Mouse (Mus musculus) kidney, embryonic 15.5 days (tissue): ENCODE results near the gene Gpkow. TPM values are rescaled to one million over a fixed set of nuclear protein-coding genes. Genes with fewer than 3 reads are reported as not detected.

Source experiments
- ATAC-seq: fragments of 200-750 bp; cut with Nextera tagmentation; replicated peaks from 2 replicates; pipeline ENCODE4 v1.8.0; 2017; ENCODE audit warnings: moderate TSS enrichment; ENCODE audit not compliant: low FRiP score
- H3K27ac ChIP-seq: fragments of 300-500 bp; sonication (generic); 2 replicates; pipeline ENCODE4 v1.5.1; 2015; ENCODE audit warnings: mild to moderate bottlenecking, inconsistent platforms
- H3K27me3 ChIP-seq: fragments of 300-500 bp; sonication (generic); 2 replicates; pipeline ENCODE4 v1.6.1; 2015; ENCODE audit warnings: inconsistent platforms
- H3K36me3 ChIP-seq: fragments of 300-500 bp; sonication (generic); 2 replicates; pipeline ENCODE4 v1.6.1; 2015; ENCODE audit warnings: inconsistent platforms
- H3K4me1 ChIP-seq: fragments of 300-500 bp; sonication (generic); 2 replicates; pipeline ENCODE4 v1.6.1; 2015; ENCODE audit warnings: inconsistent platforms
- H3K4me2 ChIP-seq: fragments of 300-500 bp; sonication (generic); 2 replicates; pipeline ENCODE4 v1.6.1; 2015; ENCODE audit warnings: moderate library complexity, mild to moderate bottlenecking, inconsistent platforms
- H3K4me3 ChIP-seq: fragments of 300-500 bp; sonication (generic); replicated peaks from 2 replicates; pipeline ENCODE4 v1.5.1; 2015; ENCODE audit warnings: mild to moderate bottlenecking, inconsistent platforms
- H3K9ac ChIP-seq: fragments of 300-500 bp; sonication (generic); 2 replicates; pipeline ENCODE4 v1.6.1; 2015; ENCODE audit warnings: mild to moderate bottlenecking, inconsistent platforms
- H3K9me3 ChIP-seq: fragments of 300-500 bp; sonication (generic); replicated peaks from 2 replicates; pipeline ENCODE4 v1.6.1; 2016; ENCODE audit warnings: inconsistent platforms
- WGBS: fragments of 180-500 bp; shearing (Covaris S2); methylation state at CpG from one replicate; pipeline ENCODE4 v1.1.7; 2015; ENCODE audit warnings: mixed read lengths; 5-methylcytosine and 5-hydroxymethylcytosine counted together
- polyA plus RNA-seq: library from polyadenylated mRNA; unstranded; fragments of >200 nt; fragmentation: Nextera tagmentation; extraction: Ambion mirVana; gene quantifications from 2 replicates; pipeline ENCODE4 v1.2.1, GENCODE M21; 2015

Gene Gpkow
- 40.3 and 42.5 TPM in 2 replicates for polyA plus RNA-seq

- ATAC-seq = peak; percentile 97
- Histone ChIP-seq H3K36me3 (peaks cover 25% of the 10 kb centered on the region; the same call in 1 of the 2 replicates), H3K27ac (no peak within 1 kb of the TSS), H3K9me3 (no peaks in the 10 kb centered on the region), H3K4me1 (peaks cover 7% of the 10 kb centered on the region; the same call in 1 of the 2 replicates), H3K9ac (peak within 1 kb of the TSS; percentile 55), H3K4me2 (peak within 1 kb of the TSS; percentile 63), H3K4me3 (peak within 1 kb of the TSS; percentile 62), H3K27me3 (no peaks in the 10 kb centered on the region)
- whole genome bisulfite sequencing = 19% methylated on average over 33 of the region's 33 CpGs
These were observed at the start of gene Gpkow for GRCm38 (mm10) chrX:7696954-7697381. Gene Gpkow, plus strand, starts transcription at chrX:7697131.

GRCm38 (mm10) chrX:7648671-7649304, 48.1 kb upstream of the Gpkow start:
- Histone ChIP-seq H3K4me1 (no peaks in the 10 kb centered on the region), H3K4me3 (peak overlapping the region; percentile 52), H3K27me3 (no peaks in the 10 kb centered on the region), H3K9ac (peak overlapping the region; percentile 62), H3K27ac (peak overlapping the region; percentile 88), H3K4me2 (peak overlapping the region; percentile 65), H3K9me3 (no peaks in the 10 kb centered on the region), H3K36me3 (no peaks in the 10 kb centered on the region)
- 18% methylated on average over 25 of the region's 25 CpGs for WGBS
- ATAC-seq = peak; percentile 97

DNA sequence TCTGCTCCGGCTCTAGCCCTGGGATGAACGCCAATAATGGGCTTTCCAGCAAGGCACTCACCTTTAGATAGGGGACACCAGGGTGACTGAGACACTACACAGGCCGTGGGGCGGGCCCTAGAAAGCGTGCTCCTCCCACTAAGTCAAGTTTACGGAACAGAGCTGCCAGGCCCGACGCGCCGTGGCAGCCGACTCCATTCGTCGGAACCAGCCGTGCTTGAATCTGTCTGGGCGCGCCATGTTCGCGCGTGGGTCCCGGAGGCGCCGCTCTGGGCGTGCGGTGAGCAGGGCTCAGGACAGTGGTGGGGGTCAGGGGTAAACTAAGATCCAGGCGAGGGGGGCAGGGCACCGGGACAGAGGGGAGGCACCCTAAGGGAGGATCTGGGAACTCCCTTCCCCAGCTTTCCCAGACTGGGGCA, 39.7 kb upstream of the Gpkow start, which contains the start of gene Prickle3:
Gene Prickle3, plus strand, starts transcription at position 40 of the 419 bp plus-strand sequence.
- H3K4me1 ChIP-seq = peaks cover 14% of the 10 kb centered on the region; the same call in 1 of the 2 replicates
- 18% methylated on average over 26 of the region's 26 CpGs for WGBS
- H3K4me3 ChIP-seq = peak within 1 kb of the TSS; percentile 57
- H3K36me3 ChIP-seq = 0 out of 2 replicates have a peak, but pooled peaks cover 5% of the 10 kb centered on the region
- ATAC-seq = peak; percentile 38; the same call in 1 of the 2 replicates
- peak within 1 kb of the TSS; percentile 65 for H3K4me2 ChIP-seq
- peak within 1 kb of the TSS; percentile 89 for H3K27ac ChIP-seq
- H3K27me3 ChIP-seq = no peaks in the 10 kb centered on the region
- H3K9me3 ChIP-seq = no peaks in the 10 kb centered on the region
- peak within 1 kb of the TSS; percentile 50 for H3K9ac ChIP-seq

GRCm38 (mm10) chrX:7658031-7658784, 38.7 kb upstream of the Gpkow start:
- peak; percentile 88 for ATAC-seq
- Histone ChIP-seq H3K4me2 (peak overlapping the region; percentile 65), H3K4me3 (peak overlapping the region; percentile 57), H3K9ac (peak overlapping the region; percentile 50; the same call in 1 of the 2 replicates), H3K36me3 (0 out of 2 replicates have a peak, but pooled peaks cover 5% of the 10 kb centered on the region), H3K4me1 (peaks cover 14% of the 10 kb centered on the region; the same call in 1 of the 2 replicates), H3K27ac (peak overlapping the region; percentile 89), H3K27me3 (no peaks in the 10 kb centered on the region), H3K9me3 (no peaks in the 10 kb centered on the region)
- WGBS = 20% methylated on average over 15 of the region's 15 CpGs

DNA sequence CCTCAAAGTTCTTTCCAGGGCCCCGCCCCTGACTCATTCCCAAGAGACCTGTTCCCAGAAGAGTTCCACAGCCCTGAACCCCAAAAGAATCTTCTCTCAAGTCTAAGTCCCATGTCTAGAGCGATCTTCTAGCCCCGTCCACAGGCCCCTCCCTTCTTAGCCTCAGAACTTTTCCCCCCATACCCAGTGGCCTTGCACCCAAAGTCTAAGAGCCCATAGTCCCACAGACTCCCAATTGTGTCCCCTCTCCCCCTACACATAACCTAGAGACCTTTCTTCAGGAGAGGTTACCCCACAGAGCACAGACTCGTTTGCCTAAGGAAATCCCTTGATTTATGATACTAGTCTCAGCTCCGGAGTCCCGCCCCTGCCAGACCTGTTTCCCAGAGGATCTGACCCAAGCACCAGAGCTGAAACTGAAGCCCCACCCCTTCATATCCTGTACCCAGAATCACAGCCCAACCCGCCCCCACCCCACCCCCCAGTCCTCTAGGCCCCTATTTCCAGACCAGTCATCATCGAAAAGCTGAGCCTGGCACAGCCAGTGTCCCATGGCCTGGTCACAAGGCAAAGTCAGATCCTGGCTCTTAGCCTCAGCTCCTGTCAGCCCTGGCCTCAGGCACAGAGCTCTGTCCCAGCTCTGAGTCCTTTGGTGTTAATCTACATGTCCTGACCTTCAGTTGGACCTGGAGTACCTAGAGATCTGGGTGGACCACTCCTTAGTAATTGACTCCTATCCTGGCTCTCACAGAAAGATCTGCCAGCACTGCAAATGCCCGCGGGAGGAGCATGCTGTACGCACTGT, 37.9 kb upstream of the Gpkow start:
- Histone ChIP-seq H3K9ac (no peak overlapping the region), H3K36me3 (peaks cover 12% of the 10 kb centered on the region; the same call in 1 of the 2 replicates), H3K27ac (peak overlapping the region; percentile 89), H3K4me3 (peak overlapping the region; percentile 57), H3K4me1 (peaks cover 14% of the 10 kb centered on the region; the same call in 1 of the 2 replicates), H3K9me3 (no peaks in the 10 kb centered on the region), H3K27me3 (no peaks in the 10 kb centered on the region), H3K4me2 (peak overlapping the region; percentile 65)
- peak; percentile 50 for ATAC-seq
- WGBS = 40% methylated on average over 11 of the region's 11 CpGs

DNA sequence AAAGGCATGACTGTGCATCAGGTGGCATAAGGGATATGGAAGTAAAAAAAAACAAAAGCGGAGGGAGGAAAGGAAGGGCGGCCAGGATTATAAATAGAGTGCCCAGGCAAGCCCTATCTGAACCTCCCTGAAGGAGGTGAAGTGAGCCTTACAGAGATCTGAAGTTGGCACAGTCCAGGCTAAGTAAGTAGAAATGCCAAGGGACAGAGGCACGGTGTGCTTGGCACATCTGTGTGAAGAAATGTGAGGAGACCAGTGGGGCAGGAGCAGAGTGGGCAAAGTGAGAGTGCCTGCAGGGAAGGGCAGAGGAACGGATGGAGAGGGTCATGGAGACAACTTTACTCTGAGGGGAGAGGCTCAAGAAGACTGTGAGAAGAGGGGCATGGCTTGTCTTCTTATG, 35.8 kb upstream of the Gpkow start:
- Histone ChIP-seq H3K27ac (no peak overlapping the region), H3K9me3 (no peaks in the 10 kb centered on the region), H3K36me3 (peaks cover 24% of the 10 kb centered on the region), H3K27me3 (no peaks in the 10 kb centered on the region), H3K9ac (no peak overlapping the region), H3K4me1 (peaks cover 14% of the 10 kb centered on the region; the same call in 1 of the 2 replicates), H3K4me3 (no peak overlapping the region), H3K4me2 (no peak overlapping the region)
- WGBS = 81% methylated on average over 4 of the region's 4 CpGs
- no peak for ATAC-seq

DNA sequence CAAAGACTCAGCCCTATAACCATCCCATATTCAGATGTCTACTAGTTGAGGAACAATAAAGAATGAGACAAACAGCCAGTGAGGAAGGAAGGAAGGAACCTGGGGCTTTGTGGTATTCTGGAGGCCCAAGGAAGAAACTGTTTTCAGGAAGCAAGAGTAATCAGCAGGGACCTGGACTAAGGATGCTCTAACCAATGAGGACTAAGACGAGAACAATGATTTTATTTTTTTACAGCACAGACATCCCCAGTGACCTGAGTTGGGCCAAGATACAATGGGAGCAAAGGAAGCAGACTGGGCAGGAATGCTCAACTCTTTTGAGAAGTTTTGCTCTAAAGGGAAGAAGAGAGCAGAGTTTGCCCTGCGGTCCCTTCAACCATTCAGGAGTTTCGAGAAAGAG, 34.0 kb upstream of the Gpkow start:
- Histone ChIP-seq H3K4me2 (no peak overlapping the region), H3K27ac (peak overlapping the region; percentile 51; the same call in 1 of the 2 replicates), H3K4me3 (no peak overlapping the region), H3K27me3 (no peaks in the 10 kb centered on the region), H3K9me3 (no peaks in the 10 kb centered on the region), H3K4me1 (peaks cover 11% of the 10 kb centered on the region; the same call in 1 of the 2 replicates), H3K36me3 (peaks cover 39% of the 10 kb centered on the region), H3K9ac (no peak overlapping the region)
- no peak for ATAC-seq
- WGBS = 81% methylated on average over 3 of the region's 3 CpGs

DNA sequence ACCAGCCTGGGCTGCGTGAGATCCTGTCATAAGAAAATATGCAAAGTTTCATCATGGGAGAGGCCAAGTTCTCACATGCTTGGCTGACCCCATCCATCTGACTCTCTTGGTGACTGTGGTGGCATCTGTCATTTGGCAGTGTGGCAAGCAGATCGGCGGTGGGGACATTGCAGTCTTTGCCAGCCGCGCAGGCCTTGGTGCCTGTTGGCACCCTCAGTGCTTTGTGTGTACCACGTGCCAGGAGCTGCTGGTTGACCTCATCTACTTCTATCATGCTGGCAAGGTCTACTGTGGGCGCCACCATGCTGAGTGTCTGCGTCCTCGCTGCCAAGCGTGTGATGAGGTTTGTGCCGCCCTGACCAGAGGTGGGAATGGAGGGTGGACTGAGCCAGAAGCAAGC, 32.1 kb upstream of the Gpkow start:
- Histone ChIP-seq H3K27ac (no peak overlapping the region), H3K27me3 (no peaks in the 10 kb centered on the region), H3K4me3 (no peak overlapping the region), H3K4me2 (no peak overlapping the region), H3K9me3 (no peaks in the 10 kb centered on the region), H3K4me1 (no peaks in the 10 kb centered on the region), H3K36me3 (peaks cover 46% of the 10 kb centered on the region), H3K9ac (no peak overlapping the region)
- WGBS = 90% methylated on average over 11 of the region's 11 CpGs
- no peak for ATAC-seq

GRCm38 (mm10) chrX:7665739-7666502, 31.0 kb upstream of the Gpkow start:
- Histone ChIP-seq H3K4me3 (no peak overlapping the region), H3K9ac (no peak overlapping the region), H3K4me1 (no peaks in the 10 kb centered on the region), H3K9me3 (no peaks in the 10 kb centered on the region), H3K27me3 (no peaks in the 10 kb centered on the region), H3K36me3 (peaks cover 41% of the 10 kb centered on the region), H3K4me2 (no peak overlapping the region), H3K27ac (no peak overlapping the region)
- 73% methylated on average over 21 of the region's 21 CpGs for WGBS
- ATAC-seq = no peak

DNA sequence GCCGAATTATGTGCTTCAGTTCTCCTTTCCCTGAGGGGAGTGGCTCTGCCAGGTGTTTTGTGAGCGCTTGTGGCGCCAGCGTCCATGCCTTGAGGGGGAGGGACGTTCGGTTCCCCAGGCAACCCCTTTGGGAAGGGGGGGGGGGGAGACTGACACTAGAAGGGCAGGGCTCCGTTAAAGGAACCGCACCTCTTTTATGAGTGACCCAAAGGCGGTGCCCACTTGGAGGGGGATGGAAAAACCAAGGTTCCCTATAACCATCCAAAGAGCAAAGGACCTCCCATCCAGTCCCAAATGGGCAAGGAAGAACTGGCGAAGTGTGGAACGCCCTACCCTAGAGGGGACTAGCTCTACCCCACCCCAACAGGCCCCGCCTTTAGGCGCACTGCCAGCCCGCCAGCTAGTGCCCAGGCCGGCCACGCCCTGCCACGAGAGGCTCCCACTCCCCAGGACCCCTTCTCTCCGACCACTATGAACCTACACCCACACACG, 26.5 kb upstream of the Gpkow start:
- 20% methylated on average over 17 of the region's 19 CpGs for WGBS
- Histone ChIP-seq H3K9me3 (no peaks in the 10 kb centered on the region), H3K4me1 (peaks cover 27% of the 10 kb centered on the region), H3K36me3 (peaks cover 25% of the 10 kb centered on the region), H3K9ac (peak overlapping the region; percentile 52), H3K4me3 (peak overlapping the region; percentile 53), H3K4me2 (peak overlapping the region; percentile 62), H3K27ac (peak overlapping the region; percentile 91), H3K27me3 (no peaks in the 10 kb centered on the region)
- ATAC-seq = peak; percentile 79
